Mouse (Mus musculus) embryonic fibroblast, embryonic 13.5 days (primary cell): ENCODE results near the gene Trim39. TPM values are rescaled to one million over a fixed set of nuclear protein-coding genes. Genes with fewer than 3 reads are reported as not detected.

Experiments used
- H3K27ac ChIP-seq: 2 replicates; pipeline ENCODE4 v1.5.1; 2012; ENCODE audit warnings: low read length, control low read depth, inconsistent platforms; ENCODE audit not compliant: insufficient read depth
- H3K4me1 ChIP-seq: 2 replicates; pipeline ENCODE4 v1.6.1; 2011; ENCODE audit warnings: low read length; ENCODE audit not compliant: control insufficient read depth, insufficient read depth
- H3K4me3 ChIP-seq: 2 replicates; pipeline ENCODE4 v1.5.1; 2011; ENCODE audit warnings: mild to moderate bottlenecking, control low read depth, low read length; ENCODE audit not compliant: insufficient read depth
- CTCF ChIP-seq: IDR thresholded peaks from 2 replicates; pipeline ENCODE4 v1.5.1; 2011; ENCODE audit warnings: mild to moderate bottlenecking, control low read depth, low read length, moderate library complexity, borderline replicate concordance; ENCODE audit not compliant: insufficient read depth
- POLR2A ChIP-seq: IDR thresholded peaks from 2 replicates; pipeline ENCODE4 v1.6.1; 2011; ENCODE audit warnings: low read depth, mild to moderate bottlenecking, control low read depth, low read length, moderate library complexity
- polyA plus RNA-seq: library from polyadenylated mRNA; stranded (reverse); fragments of >200 nt; gene quantifications from 2 replicates; pipeline ENCODE4 v1.2.4, GENCODE M21; 2011; ENCODE audit warnings: low read depth; ENCODE audit not compliant: missing spikeins, insufficient read length

Gene Trim39
- polyA plus RNA-seq, 1 experiment, result 13.2 TPM

GRCm38 (mm10) chr17:36272643-36273366 lies 758 bp upstream of the Trim39 start:
- Histone ChIP-seq H3K4me3 (peak overlapping the region; percentile 87), H3K4me1 (peaks cover 10% of the 10 kb centered on the region; the same call in 1 of the 2 replicates), H3K27ac (no peak overlapping the region)
- TF ChIP-seq POLR2A (no peak), CTCF (no peak)

GRCm38 (mm10) chr17:36270956-36271585 lies 976 bp downstream of the Trim39 start:
- peak overlapping the region; percentile 87 for H3K4me3 ChIP-seq
- no peak; the same call in 1 of the 2 replicates for TF ChIP-seq CTCF
- TF ChIP-seq POLR2A, result peak; percentile 79
- peaks cover 10% of the 10 kb centered on the region; the same call in 1 of the 2 replicates for H3K4me1 ChIP-seq
- H3K27ac ChIP-seq, result peak overlapping the region; percentile 85

- Histone ChIP-seq H3K4me3 (no peak overlapping the region), H3K27ac (no peak overlapping the region), H3K4me1 (peaks cover 7% of the 10 kb centered on the region; the same call in 1 of the 2 replicates)
- TF ChIP-seq POLR2A (no peak), CTCF (no peak)
Observed at GRCm38 (mm10) chr17:36265834-36266233, 6.2 kb downstream of the Trim39 start.

GRCm38 (mm10) chr17:36264273-36264925 lies 7.6 kb downstream of the Trim39 start:
- Histone ChIP-seq H3K4me3 (no peak overlapping the region), H3K4me1 (peaks cover 3% of the 10 kb centered on the region; the same call in 1 of the 2 replicates), H3K27ac (peak overlapping the region; percentile 50; the same call in 1 of the 2 replicates)
- TF ChIP-seq CTCF (no peak), POLR2A (no peak)

- Histone ChIP-seq H3K4me1 (peaks cover 3% of the 10 kb centered on the region; the same call in 1 of the 2 replicates), H3K27ac (no peak overlapping the region), H3K4me3 (no peak overlapping the region)
- TF ChIP-seq CTCF (no peak), POLR2A (no peak)
Observed at GRCm38 (mm10) chr17:36261511-36262166, 10.4 kb downstream of the Trim39 start.

GRCm38 (mm10) chr17:36257969-36258368 lies 14.1 kb downstream of the Trim39 start, which contains the start of gene Rpp21:
TSS of gene Rpp21 (minus strand) at chr17:36258069.
- no peak for TF ChIP-seq CTCF
- H3K4me1 ChIP-seq, result no peaks in the 10 kb centered on the region
- H3K27ac ChIP-seq, result no peak within 1 kb of the TSS
- H3K4me3 ChIP-seq, result peak within 1 kb of the TSS; percentile 59

GRCm38 (mm10) chr17:36257241-36257947 lies 14.7 kb downstream of the Trim39 start:
- peak; percentile 81 for TF ChIP-seq POLR2A
- peak; percentile 50; the same call in 1 of the 2 replicates for TF ChIP-seq CTCF
- H3K27ac ChIP-seq, result no peak overlapping the region
- H3K4me3 ChIP-seq, result peak overlapping the region; percentile 59
- H3K4me1 ChIP-seq, result no peaks in the 10 kb centered on the region

- H3K4me1 ChIP-seq, result no peaks in the 10 kb centered on the region
- no peak overlapping the region for H3K4me3 ChIP-seq
- no peak overlapping the region for H3K27ac ChIP-seq
- TF ChIP-seq POLR2A, result no peak
- no peak for TF ChIP-seq CTCF
Observed at GRCm38 (mm10) chr17:36253087-36253600, 18.9 kb downstream of the Trim39 start.
